ENCODE assay signal across 22 mouse cellular contexts in the genomic region with DNA sequence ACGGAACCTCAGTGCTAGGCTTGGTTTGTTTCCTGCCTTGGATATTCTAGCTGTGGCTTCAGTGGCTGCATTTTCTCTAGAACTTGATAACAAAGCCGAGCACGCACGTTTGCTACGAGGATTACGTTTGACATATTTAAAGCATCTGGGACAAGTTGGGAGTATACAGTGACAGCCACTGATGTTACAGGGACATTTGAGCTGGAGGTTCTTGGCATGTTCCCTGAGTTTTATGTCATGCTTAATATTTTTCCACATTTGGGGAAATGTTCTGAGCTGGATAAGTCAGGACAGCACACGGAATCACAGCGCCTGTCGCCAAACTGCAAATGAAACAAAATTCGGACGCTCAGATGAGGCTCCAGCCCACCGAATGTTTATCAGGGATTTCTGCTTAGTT.
DNase-seq lines count a peak whose midpoint lies in the region; ATAC-seq and TF ChIP-seq lines count a peak whose summit lies in the region.
"Had no signal": no experiment of that assay in that cellular context is flagged by ENCODE, and none has a peak within 500 bp of the region (broad histone marks: within the 10 kb centered on the region; RNA-seq: fewer than 3 reads in every experiment).

No protein-coding gene starts in this region.

- ATAC-seq in embryonic facial prominence, embryonic 14.5 days (ENCODE audit: low read depth), result peak; percentile 41; the same call in 1 of the 2 replicates
- no peak for ATAC-seq in heart, postnatal 0 days (ENCODE audit: insufficient read depth, low read depth)
- ATAC-seq in lung, embryonic 15.5 days (ENCODE audit: borderline replicate concordance, extremely low read depth, low FRiP score, low TSS enrichment), result 0 out of 2 replicates have a peak, but pooled peaks have one; percentile 57
- ATAC-seq in embryonic facial prominence, embryonic 15.5 days (ENCODE audit: insufficient number of reproducible peaks, low FRiP score, low TSS enrichment, low read depth), result no peak
- ATAC-seq: CD4-positive, CD25-positive, alpha-beta regulatory T cell, adult 4 months; forebrain, embryonic 16.5 days; hindbrain, embryonic 16.5 days had no signal

- no peak overlapping the region for H3K4me2 ChIP-seq in embryonic facial prominence, embryonic 14.5 days (ENCODE audit: low read depth, low read length)
- H3K4me2 ChIP-seq in heart, postnatal 0 days (ENCODE audit: low read depth, low read length), result no peak overlapping the region
- H3K4me2 ChIP-seq in lung, embryonic 15.5 days, result 0 out of 2 replicates have a peak overlapping the region, but pooled peaks have one; percentile 2
- no peak overlapping the region for H3K4me2 ChIP-seq in embryonic facial prominence, embryonic 15.5 days (replicated peaks)
- H3K4me2 ChIP-seq: forebrain, embryonic 12.5 days; heart, embryonic 11.5 days; hindbrain, embryonic 12.5 days had no signal

- H3K4me1 ChIP-seq in embryonic facial prominence, embryonic 14.5 days (ENCODE audit: control insufficient read depth, insufficient read depth, low read length), result peaks cover 7% of the 10 kb centered on the region; the same call in 1 of the 2 replicates
- peaks cover 13% of the 10 kb centered on the region for H3K4me1 ChIP-seq in embryonic facial prominence, embryonic 10.5 days
- no peaks in the 10 kb centered on the region for H3K4me1 ChIP-seq in heart, postnatal 0 days (ENCODE audit: control insufficient read depth, insufficient read depth)
- peaks cover 8% of the 10 kb centered on the region; the same call in 1 of the 2 replicates for H3K4me1 ChIP-seq in heart, embryonic 10.5 days
- H3K4me1 ChIP-seq in lung, embryonic 15.5 days, result peaks cover 30% of the 10 kb centered on the region
- H3K4me1 ChIP-seq in embryonic facial prominence, embryonic 15.5 days, result peaks cover 14% of the 10 kb centered on the region
- H3K4me1 ChIP-seq: forebrain, embryonic 12.5 days; hindbrain, embryonic 12.5 days had no signal

- H3K27ac ChIP-seq in embryonic facial prominence, embryonic 14.5 days (replicated peaks; ENCODE audit: low read depth, low read length), result no peak overlapping the region; the same call in 1 of the 2 replicates
- no peak overlapping the region for H3K27ac ChIP-seq in embryonic facial prominence, embryonic 10.5 days (replicated peaks)
- 0 out of 2 replicates have a peak overlapping the region, but pooled peaks have one; percentile 4 for H3K27ac ChIP-seq in heart, postnatal 0 days (ENCODE audit: low read depth)
- H3K27ac ChIP-seq in heart, embryonic 10.5 days, result no peak overlapping the region
- peak overlapping the region; percentile 36; the same call in 1 of the 2 replicates for H3K27ac ChIP-seq in lung, embryonic 15.5 days
- 0 out of 2 replicates have a peak overlapping the region, but pooled peaks have one; percentile 1 for H3K27ac ChIP-seq in embryonic facial prominence, embryonic 15.5 days (replicated peaks)
- H3K27ac ChIP-seq: forebrain, embryonic 12.5 days; hindbrain, embryonic 12.5 days had no signal

- no peak overlapping the region for H3K9ac ChIP-seq in embryonic facial prominence, embryonic 14.5 days (ENCODE audit: low read depth, low read length)
- H3K9ac ChIP-seq in heart, postnatal 0 days (replicated peaks; ENCODE audit: low read depth, low read length), result no peak overlapping the region
- H3K9ac ChIP-seq in lung, embryonic 15.5 days, result no peak overlapping the region
- H3K9ac ChIP-seq in embryonic facial prominence, embryonic 15.5 days, result no peak overlapping the region
- H3K9ac ChIP-seq: forebrain, embryonic 12.5 days; hindbrain, embryonic 12.5 days had no signal

- no peak overlapping the region for H3K4me3 ChIP-seq in embryonic facial prominence, embryonic 14.5 days (ENCODE audit: low read depth, low read length)
- H3K4me3 ChIP-seq in embryonic facial prominence, embryonic 10.5 days, result no peak overlapping the region
- H3K4me3 ChIP-seq in heart, postnatal 0 days (ENCODE audit: low read depth, low read length), result no peak overlapping the region
- no peak overlapping the region for H3K4me3 ChIP-seq in heart, embryonic 10.5 days
- no peak overlapping the region for H3K4me3 ChIP-seq in lung, embryonic 15.5 days
- H3K4me3 ChIP-seq in embryonic facial prominence, embryonic 15.5 days (replicated peaks), result no peak overlapping the region
- H3K4me3 ChIP-seq: forebrain, embryonic 12.5 days; hindbrain, embryonic 12.5 days had no signal

- WGBS in embryonic facial prominence, embryonic 14.5 days, result 47% methylated on average over 12 of the region's 12 CpGs
- 85% methylated on average over 12 of the region's 12 CpGs for WGBS in embryonic facial prominence, embryonic 10.5 days
- 59% methylated on average over 12 of the region's 12 CpGs for WGBS in heart, postnatal 0 days
- WGBS in heart, embryonic 10.5 days, result 78% methylated on average over 12 of the region's 12 CpGs
- 49% methylated on average over 12 of the region's 12 CpGs for WGBS in lung, embryonic 15.5 days
- 34% methylated on average over 12 of the region's 12 CpGs for WGBS in embryonic facial prominence, embryonic 15.5 days

- DNase-seq in embryonic facial prominence, embryonic 14.5 days (ENCODE audit: low spot score), result peak; percentile 80
- no peak for DNase-seq in embryonic facial prominence, embryonic 10.5 days (ENCODE audit: low spot score)
- DNase-seq in heart, postnatal 0 days (ENCODE audit: low spot score), result peak; percentile 20
- DNase-seq in heart, embryonic 10.5 days (ENCODE audit: low spot score), result no peak
- DNase-seq in lung, adult 18-20 months, result no peak
- DNase-seq: adrenal gland, adult 8-10 months; adrenal gland, postnatal 36 days; B cell, adult 2 months; cerebellum, adult 2 months; cerebellum, postnatal 10 days; gastrocnemius, postnatal 36 days; heart, adult 18-20 months; heart, postnatal 4 days had no signal

- TF ChIP-seq CTCF in heart, postnatal 0 days (IDR thresholded peaks at IDR 0.05; ENCODE audit: low read depth), result no peak

- no peaks in the 10 kb centered on the region for H3K9me3 ChIP-seq in embryonic facial prominence, embryonic 14.5 days (ENCODE audit: control insufficient read depth, low read length)
- no peaks in the 10 kb centered on the region for H3K9me3 ChIP-seq in embryonic facial prominence, embryonic 10.5 days
- no peaks in the 10 kb centered on the region for H3K9me3 ChIP-seq in heart, postnatal 0 days (replicated peaks; ENCODE audit: control insufficient read depth, low read length)
- H3K9me3 ChIP-seq in heart, embryonic 10.5 days, result no peaks in the 10 kb centered on the region
- H3K9me3 ChIP-seq in lung, embryonic 15.5 days, result no peaks in the 10 kb centered on the region
- H3K9me3 ChIP-seq in embryonic facial prominence, embryonic 15.5 days (replicated peaks), result no peaks in the 10 kb centered on the region
- H3K9me3 ChIP-seq: forebrain, embryonic 12.5 days; G1E; hindbrain, embryonic 12.5 days had no signal

- no peaks in the 10 kb centered on the region for H3K36me3 ChIP-seq in embryonic facial prominence, embryonic 14.5 days (ENCODE audit: control insufficient read depth, insufficient read depth, low read length)
- H3K36me3 ChIP-seq in embryonic facial prominence, embryonic 10.5 days (replicated peaks), result no peaks in the 10 kb centered on the region
- H3K36me3 ChIP-seq in heart, postnatal 0 days (replicated peaks; ENCODE audit: control insufficient read depth, insufficient read depth, low read length), result no peaks in the 10 kb centered on the region
- no peaks in the 10 kb centered on the region for H3K36me3 ChIP-seq in heart, embryonic 10.5 days
- H3K36me3 ChIP-seq in lung, embryonic 15.5 days, result no peaks in the 10 kb centered on the region
- H3K36me3 ChIP-seq in embryonic facial prominence, embryonic 15.5 days, result no peaks in the 10 kb centered on the region
- H3K36me3 ChIP-seq: forebrain, embryonic 12.5 days; G1E; hindbrain, embryonic 12.5 days had no signal

- no peaks in the 10 kb centered on the region for H3K27me3 ChIP-seq in embryonic facial prominence, embryonic 14.5 days (replicated peaks; ENCODE audit: control insufficient read depth, insufficient read depth, low read length)
- H3K27me3 ChIP-seq in embryonic facial prominence, embryonic 10.5 days (replicated peaks; ENCODE audit: low read depth, poor library complexity, severe bottlenecking), result no peaks in the 10 kb centered on the region
- H3K27me3 ChIP-seq in heart, postnatal 0 days (ENCODE audit: control insufficient read depth, insufficient read depth, low read length), result no peaks in the 10 kb centered on the region
- H3K27me3 ChIP-seq in heart, embryonic 10.5 days (ENCODE audit: insufficient read depth, poor library complexity, severe bottlenecking), result peaks cover 8% of the 10 kb centered on the region; the same call in 1 of the 2 replicates
- H3K27me3 ChIP-seq in lung, embryonic 15.5 days, result no peaks in the 10 kb centered on the region
- no peaks in the 10 kb centered on the region for H3K27me3 ChIP-seq in embryonic facial prominence, embryonic 15.5 days
- H3K27me3 ChIP-seq: forebrain, embryonic 12.5 days; hindbrain, embryonic 12.5 days had no signal

- TF ChIP-seq EP300 in heart, postnatal 0 days (IDR thresholded peaks at IDR 0.05; ENCODE audit: low read depth), result no peak

Comparison
In these comparisons a context has a peak if more than half of its experiments do, and no peak if none do; other contexts are left out.
1. ATAC-seq: peak in embryonic facial prominence, embryonic 14.5 days (single experiment) and lung, embryonic 15.5 days (single experiment); none in heart, postnatal 0 days (single experiment) and embryonic facial prominence, embryonic 15.5 days (single experiment).
2. DNase-seq: peak in embryonic facial prominence, embryonic 14.5 days (single experiment) and heart, postnatal 0 days (single experiment); none in embryonic facial prominence, embryonic 10.5 days (single experiment), heart, embryonic 10.5 days (single experiment) and lung, adult 18-20 months (0 of 2).
3. H3K27ac ChIP-seq: peak in heart, postnatal 0 days (single experiment), lung, embryonic 15.5 days (single experiment) and embryonic facial prominence, embryonic 15.5 days (single experiment); none in embryonic facial prominence, embryonic 14.5 days (single experiment), embryonic facial prominence, embryonic 10.5 days (single experiment) and heart, embryonic 10.5 days (single experiment).